Mouse (Mus musculus) forebrain, embryonic 15.5 days (tissue): ENCODE measurements around the gene C1s1. TPM values are rescaled to one million over a fixed set of nuclear protein-coding genes. Genes with fewer than 3 reads are reported as not detected.
"Not testable (repeated sequence)": the region's sequence is repeated elsewhere in the genome, so short reads cannot be mapped to it uniquely, and the experiment has no call there.

Source experiments
- ATAC-seq: fragments of 200-750 bp; cut with Nextera tagmentation; replicated peaks from 2 replicates; pipeline ENCODE4 v1.8.0; 2017; ENCODE audit warnings: mild to moderate bottlenecking, moderate TSS enrichment, moderate library complexity
- H3K27ac ChIP-seq: fragments of 300-500 bp; sonication (generic); replicated peaks from 2 replicates; pipeline ENCODE4 v1.5.1; 2015; ENCODE audit warnings: mild to moderate bottlenecking, inconsistent platforms
- H3K27me3 ChIP-seq: fragments of 300-500 bp; sonication (generic); 2 replicates; pipeline ENCODE4 v1.6.1; 2015; ENCODE audit warnings: inconsistent platforms
- H3K36me3 ChIP-seq: fragments of 300-500 bp; sonication (generic); 2 replicates; pipeline ENCODE4 v1.6.1; 2015; ENCODE audit warnings: mild to moderate bottlenecking, inconsistent platforms
- H3K4me1 ChIP-seq: fragments of 300-500 bp; sonication (generic); 2 replicates; pipeline ENCODE4 v1.6.1; 2015; ENCODE audit warnings: inconsistent platforms
- H3K4me2 ChIP-seq: fragments of 300-500 bp; sonication (generic); replicated peaks from 2 replicates; pipeline ENCODE4 v1.6.1; 2015; ENCODE audit warnings: mild to moderate bottlenecking, inconsistent platforms
- H3K4me3 ChIP-seq: fragments of 300-500 bp; sonication (generic); 2 replicates; pipeline ENCODE4 v1.5.1; 2015; ENCODE audit warnings: mild to moderate bottlenecking, inconsistent platforms
- H3K9ac ChIP-seq: fragments of 300-500 bp; sonication (generic); replicated peaks from 2 replicates; pipeline ENCODE4 v1.6.1; 2015; ENCODE audit warnings: mild to moderate bottlenecking, inconsistent platforms
- H3K9me3 ChIP-seq: fragments of 300-500 bp; sonication (generic); 2 replicates; pipeline ENCODE4 v1.6.1; 2016; ENCODE audit warnings: inconsistent platforms
- WGBS: fragments of 180-500 bp; shearing (Covaris S2); methylation state at CpG from one replicate; pipeline ENCODE4 v1.1.7; 2015; ENCODE audit warnings: mixed read lengths; 5-methylcytosine and 5-hydroxymethylcytosine counted together
- polyA plus RNA-seq: library from polyadenylated mRNA; unstranded; fragments of >200 nt; fragmentation: Nextera tagmentation; extraction: Ambion mirVana; gene quantifications from 2 replicates; pipeline ENCODE4 v1.2.1, GENCODE M21; 2015

Gene C1s1
- polyA plus RNA-seq, 1 experiment from 2014 or later = 0.34 TPM

GRCm38 (mm10) chr6:124549023-124549550, 6.9 kb upstream of the C1s1 start:
- no peak overlapping the region for H3K9ac ChIP-seq
- H3K4me2 ChIP-seq = no peak overlapping the region
- no peaks in the 10 kb centered on the region for H3K36me3 ChIP-seq
- no peaks in the 10 kb centered on the region for H3K27me3 ChIP-seq
- H3K4me1 ChIP-seq = no peaks in the 10 kb centered on the region
- H3K27ac ChIP-seq = no peak overlapping the region
- ATAC-seq = no peak
- no peaks in the 10 kb centered on the region for H3K9me3 ChIP-seq
- 88% methylated on average over 3 of the region's 3 CpGs for WGBS
- H3K4me3 ChIP-seq = no peak overlapping the region

GRCm38 (mm10) chr6:124547979-124548378, 5.8 kb upstream of the C1s1 start:
- H3K9me3 ChIP-seq, H3K4me2 ChIP-seq, ATAC-seq, H3K4me3 ChIP-seq, H3K9ac ChIP-seq, H3K36me3 ChIP-seq, H3K4me1 ChIP-seq, H3K27ac ChIP-seq, H3K27me3 ChIP-seq: not testable (repeated sequence)
- 81% methylated on average over 3 of the region's 3 CpGs for WGBS

- no peaks in the 10 kb centered on the region for H3K36me3 ChIP-seq
- no peak overlapping the region for H3K4me2 ChIP-seq
- no peak overlapping the region for H3K9ac ChIP-seq
- WGBS = 74% methylated on average over 2 of the region's 2 CpGs
- no peak overlapping the region for H3K27ac ChIP-seq
- no peak overlapping the region for H3K4me3 ChIP-seq
- ATAC-seq = no peak
- H3K4me1 ChIP-seq = no peaks in the 10 kb centered on the region
- no peaks in the 10 kb centered on the region for H3K9me3 ChIP-seq
- no peaks in the 10 kb centered on the region for H3K27me3 ChIP-seq
Observed at GRCm38 (mm10) chr6:124545425-124545824, 3.3 kb upstream of the C1s1 start.

- Histone ChIP-seq H3K9ac (no peak overlapping the region), H3K36me3 (no peaks in the 10 kb centered on the region), H3K27me3 (no peaks in the 10 kb centered on the region), H3K27ac (no peak overlapping the region), H3K4me2 (no peak overlapping the region), H3K9me3 (no peaks in the 10 kb centered on the region), H3K4me3 (no peak overlapping the region), H3K4me1 (no peaks in the 10 kb centered on the region)
- ATAC-seq = no peak
- 88% methylated on average over 6 of the region's 6 CpGs for WGBS
Observed at GRCm38 (mm10) chr6:124544466-124544865, 2.3 kb upstream of the C1s1 start.

GRCm38 (mm10) chr6:124541176-124541575, 983 bp downstream of the C1s1 start:
- H3K27ac ChIP-seq, H3K27me3 ChIP-seq, H3K4me2 ChIP-seq, H3K4me3 ChIP-seq, ATAC-seq, H3K9me3 ChIP-seq, H3K4me1 ChIP-seq, H3K9ac ChIP-seq, H3K36me3 ChIP-seq: not testable (repeated sequence)
- WGBS = 82% methylated on average over 2 of the region's 2 CpGs

- not testable (repeated sequence) for H3K9ac ChIP-seq, H3K4me1 ChIP-seq, H3K36me3 ChIP-seq, ATAC-seq, H3K4me3 ChIP-seq, H3K27me3 ChIP-seq, H3K27ac ChIP-seq, H3K4me2 ChIP-seq, H3K9me3 ChIP-seq
- 80% methylated on average over 8 of the region's 8 CpGs for WGBS
Observed at GRCm38 (mm10) chr6:124536125-124536829, 5.9 kb downstream of the C1s1 start.

GRCm38 (mm10) chr6:124531077-124531476, 11.1 kb downstream of the C1s1 start:
- no peak overlapping the region for H3K4me2 ChIP-seq
- H3K4me1 ChIP-seq = no peaks in the 10 kb centered on the region
- WGBS = 90% methylated on average over 8 of the region's 8 CpGs
- no peaks in the 10 kb centered on the region for H3K36me3 ChIP-seq
- H3K27me3 ChIP-seq = no peaks in the 10 kb centered on the region
- no peak overlapping the region for H3K27ac ChIP-seq
- H3K9ac ChIP-seq = no peak overlapping the region
- no peak overlapping the region for H3K4me3 ChIP-seq
- H3K9me3 ChIP-seq = no peaks in the 10 kb centered on the region
- ATAC-seq = no peak

GRCm38 (mm10) chr6:124527881-124528280, 14.3 kb downstream of the C1s1 start:
- no peak overlapping the region for H3K4me3 ChIP-seq
- H3K27ac ChIP-seq = no peak overlapping the region
- no peak overlapping the region for H3K9ac ChIP-seq
- WGBS = 79% methylated on average over 3 of the region's 3 CpGs
- no peaks in the 10 kb centered on the region for H3K27me3 ChIP-seq
- H3K9me3 ChIP-seq = no peaks in the 10 kb centered on the region
- H3K36me3 ChIP-seq = no peaks in the 10 kb centered on the region
- no peak overlapping the region for H3K4me2 ChIP-seq
- H3K4me1 ChIP-seq = no peaks in the 10 kb centered on the region
- no peak for ATAC-seq

GRCm38 (mm10) chr6:124522082-124522481, 20.1 kb downstream of the C1s1 start:
- not testable (repeated sequence) for H3K9me3 ChIP-seq, H3K36me3 ChIP-seq, H3K27ac ChIP-seq, H3K9ac ChIP-seq, H3K4me2 ChIP-seq, H3K4me3 ChIP-seq, H3K27me3 ChIP-seq, H3K4me1 ChIP-seq, ATAC-seq
- WGBS = 65% methylated on average over 7 of the region's 7 CpGs

- not testable (repeated sequence) for H3K4me3 ChIP-seq, H3K27me3 ChIP-seq, H3K27ac ChIP-seq, H3K4me2 ChIP-seq, ATAC-seq, H3K9ac ChIP-seq, H3K9me3 ChIP-seq, H3K36me3 ChIP-seq, H3K4me1 ChIP-seq
- WGBS = 90% methylated on average over 4 of the region's 4 CpGs
Observed at GRCm38 (mm10) chr6:124517733-124518132, 24.4 kb downstream of the C1s1 start.

GRCm38 (mm10) chr6:124512355-124512836, 29.8 kb downstream of the C1s1 start, which contains the start of gene C1ra:
Gene C1ra (plus strand): TSS chr6:124512405.
- H3K36me3 ChIP-seq = no peaks in the 10 kb centered on the region
- H3K27ac ChIP-seq = no peak within 1 kb of the TSS
- H3K9me3 ChIP-seq = no peaks in the 10 kb centered on the region
- H3K27me3 ChIP-seq = no peaks in the 10 kb centered on the region
- no peaks in the 10 kb centered on the region for H3K4me1 ChIP-seq
- H3K4me2 ChIP-seq = no peak within 1 kb of the TSS
- no peak within 1 kb of the TSS for H3K9ac ChIP-seq
- ATAC-seq = no peak
- 6% methylated on average over 6 of the region's 6 CpGs for WGBS
- H3K4me3 ChIP-seq = no peak within 1 kb of the TSS

GRCm38 (mm10) chr6:124511936-124512335, 30.2 kb downstream of the C1s1 start:
- Histone ChIP-seq H3K36me3 (no peaks in the 10 kb centered on the region), H3K4me3 (no peak overlapping the region), H3K9me3 (no peaks in the 10 kb centered on the region), H3K4me1 (no peaks in the 10 kb centered on the region), H3K9ac (no peak overlapping the region), H3K4me2 (no peak overlapping the region), H3K27ac (no peak overlapping the region), H3K27me3 (no peaks in the 10 kb centered on the region)
- no peak for ATAC-seq
- 72% methylated on average over 6 of the region's 6 CpGs for WGBS

GRCm38 (mm10) chr6:124509192-124509591, 33.0 kb downstream of the C1s1 start:
- H3K4me3 ChIP-seq, H3K36me3 ChIP-seq, H3K4me1 ChIP-seq, H3K27me3 ChIP-seq, H3K9me3 ChIP-seq, H3K9ac ChIP-seq, H3K27ac ChIP-seq, H3K4me2 ChIP-seq, ATAC-seq: not testable (repeated sequence)
- 95% methylated on average over 5 of the region's 5 CpGs for WGBS
